Mouse (Mus musculus) bone marrow, adult 2 months (tissue): Measurements from ENCODE around the gene Gpat2.

ENCODE experiments used
- CTCF ChIP-seq: fragments of 200-500 bp; IDR thresholded peaks from 2 replicates; pipeline ENCODE4 v1.5.1; 2011; ENCODE audit warnings: low read length, control low read depth; ENCODE audit not compliant: control insufficient read depth, insufficient read depth
- POLR2A ChIP-seq: fragments of 200-500 bp; IDR thresholded peaks from 2 replicates; pipeline ENCODE4 v1.6.1; 2011; ENCODE audit warnings: low read depth, mild to moderate bottlenecking, control low read depth, low read length, borderline replicate concordance; ENCODE audit not compliant: control insufficient read depth

DNA sequence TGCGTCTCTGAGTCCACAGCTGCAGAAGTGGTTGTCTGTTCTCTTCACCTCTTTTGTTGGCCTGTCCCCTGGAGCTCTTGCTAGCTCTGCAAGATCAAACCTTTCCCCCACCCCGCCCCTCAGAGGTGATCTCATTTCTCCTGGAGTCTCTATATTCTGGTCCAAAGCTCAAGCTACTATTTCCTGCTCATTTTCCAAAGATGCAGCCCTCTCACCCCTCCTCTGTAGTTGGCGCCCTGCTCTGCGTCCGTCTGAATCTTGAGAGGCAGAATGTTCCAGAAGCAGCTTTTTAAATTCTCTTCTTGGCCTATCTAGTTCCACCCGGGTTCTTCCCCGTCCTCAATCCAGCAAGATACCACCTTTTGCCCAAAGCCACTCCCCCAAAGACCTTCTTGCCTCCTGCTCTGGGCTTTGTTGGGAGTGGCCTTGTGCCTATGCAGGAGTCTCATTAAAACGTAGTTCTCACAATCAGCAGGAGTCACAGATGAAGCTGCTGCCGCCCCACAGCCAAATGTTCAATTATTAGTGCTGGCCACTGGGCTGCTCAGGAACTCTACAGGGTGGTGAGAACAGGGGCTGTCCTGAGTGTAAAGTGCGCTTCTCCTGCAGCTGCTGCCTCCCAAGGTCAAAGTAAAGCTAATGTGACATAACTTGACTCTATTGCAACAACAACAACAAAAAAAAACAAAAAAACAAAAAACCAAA is 6.6 kb upstream of the Gpat2 start:
- TF ChIP-seq CTCF (no peak), POLR2A (no peak)
